Mouse (Mus musculus) adrenal gland, adult (tissue): ENCODE measurements at regions not wholly inside any gene's neighbourhood (a gene's known extent, or its start where the extent isn't known, plus 50 kb on each side); places are given as distances from the start of the nearest gene placed in this dataset.

Source experiments
- DNase-seq, 2 experiments: peaks; one replicate each; pipeline ENCODE4 v3.0.0; 2022 to 2023; ENCODE audit warnings: low spot score in 1 of 2; ENCODE audit not compliant: inconsistent age in 2 of 2

DNA sequence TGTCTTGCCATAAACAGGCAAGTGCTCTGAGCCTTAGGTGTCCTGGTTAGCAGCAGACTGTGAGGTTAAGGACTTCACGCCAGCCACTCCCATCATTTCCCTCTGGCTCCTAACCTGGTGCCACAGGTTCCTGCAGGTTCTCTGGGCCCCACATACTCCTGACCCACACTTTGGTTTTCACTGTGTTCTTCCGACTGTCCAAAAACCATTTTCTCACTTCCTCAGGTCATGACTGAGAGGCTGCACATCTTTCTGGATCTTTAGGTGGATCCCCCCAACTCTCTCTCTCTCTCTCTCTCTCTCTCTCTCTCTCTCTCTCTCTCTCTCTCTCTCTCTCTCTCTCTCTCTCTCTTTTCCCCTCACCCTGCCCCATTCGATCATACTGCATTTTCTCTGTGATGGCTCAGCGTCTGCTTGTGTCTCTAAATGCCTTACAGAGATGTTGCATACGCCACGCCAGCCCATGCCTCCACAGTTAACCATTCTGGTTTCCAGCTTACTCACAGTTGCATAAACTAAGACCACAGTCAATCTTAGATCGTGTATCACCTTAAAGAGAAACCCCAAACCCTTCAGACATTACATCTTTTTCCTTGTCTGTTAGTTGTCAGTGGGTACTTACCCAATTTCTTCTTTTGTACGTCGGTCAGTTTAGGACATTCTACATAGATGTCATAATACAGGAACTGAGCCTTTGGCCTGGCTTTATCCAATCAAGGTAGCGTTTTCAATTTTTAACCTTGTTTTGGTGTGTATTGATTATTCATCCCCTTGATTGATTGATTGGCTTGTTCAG, 112.0 kb upstream of the Zfp217 start:
- no peak for DNase-seq

DNA sequence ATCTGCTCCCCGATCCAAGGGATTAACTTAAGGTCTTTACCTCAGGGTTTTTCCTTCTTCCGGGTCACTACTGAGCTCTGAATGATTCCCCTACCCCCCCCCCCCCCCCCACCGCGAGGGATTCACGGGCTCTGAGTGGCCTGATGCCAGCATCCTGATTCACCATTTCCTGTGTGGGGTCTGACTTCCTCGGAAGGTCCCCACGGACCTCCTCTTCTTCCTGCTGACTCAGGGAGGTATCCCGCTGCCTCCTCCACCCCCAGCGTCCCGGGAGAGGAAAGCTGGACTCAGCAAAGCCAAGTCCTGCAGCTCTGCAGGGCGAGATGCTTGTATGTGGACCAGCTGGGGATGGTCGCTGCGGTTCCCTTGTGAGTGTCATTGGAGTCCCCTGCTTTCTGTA, 110.5 kb upstream of the Zfp217 start:
- DNase-seq, result peak in 1 of 2 experiments; percentile 48

DNA sequence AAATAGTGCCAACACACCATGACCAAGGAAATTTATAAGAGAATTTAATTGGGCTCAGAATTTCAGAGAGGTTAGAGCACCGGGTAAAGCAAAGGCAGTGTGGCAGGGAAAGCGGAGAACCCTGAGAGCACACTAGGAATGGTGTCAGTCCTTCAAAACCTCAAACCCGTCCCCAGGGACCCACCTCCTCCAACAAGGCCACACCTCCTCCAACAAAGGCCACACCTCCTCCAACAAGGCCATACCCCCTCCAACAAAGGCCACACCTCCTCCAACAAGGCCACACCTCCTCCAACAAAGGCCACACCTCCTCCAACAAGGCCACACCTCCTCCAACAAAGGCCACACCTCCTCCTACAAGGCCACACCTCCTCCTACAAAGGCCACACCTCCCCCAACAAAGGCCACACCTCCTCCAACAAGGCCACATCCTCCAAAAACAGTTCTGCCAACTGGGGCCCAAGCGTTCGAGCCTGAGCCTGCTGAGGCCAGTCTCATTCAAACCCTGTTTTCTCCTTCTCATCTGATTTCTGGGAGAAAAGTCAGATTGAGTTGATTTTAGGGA, 109.8 kb upstream of the Zfp217 start:
- DNase-seq, result no peak

DNA sequence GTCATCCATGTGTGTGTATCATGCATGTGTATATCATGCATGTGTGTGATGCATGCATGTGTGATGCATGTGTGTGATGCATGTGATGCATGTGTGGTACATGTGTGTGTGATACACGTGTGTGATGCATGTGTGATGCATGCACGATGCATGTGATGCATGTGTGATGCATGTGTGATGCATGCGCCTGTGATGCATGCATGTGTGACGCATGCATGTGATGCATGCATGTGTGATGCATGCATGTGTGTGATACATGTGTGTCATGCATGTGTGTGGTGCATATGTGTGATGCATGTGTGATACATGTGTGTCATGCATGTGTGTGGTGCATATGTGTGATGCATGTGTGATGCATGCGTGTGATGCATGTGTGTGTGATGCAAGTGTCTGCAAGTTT, 108.1 kb upstream of the Zfp217 start:
- no peak for DNase-seq

DNA sequence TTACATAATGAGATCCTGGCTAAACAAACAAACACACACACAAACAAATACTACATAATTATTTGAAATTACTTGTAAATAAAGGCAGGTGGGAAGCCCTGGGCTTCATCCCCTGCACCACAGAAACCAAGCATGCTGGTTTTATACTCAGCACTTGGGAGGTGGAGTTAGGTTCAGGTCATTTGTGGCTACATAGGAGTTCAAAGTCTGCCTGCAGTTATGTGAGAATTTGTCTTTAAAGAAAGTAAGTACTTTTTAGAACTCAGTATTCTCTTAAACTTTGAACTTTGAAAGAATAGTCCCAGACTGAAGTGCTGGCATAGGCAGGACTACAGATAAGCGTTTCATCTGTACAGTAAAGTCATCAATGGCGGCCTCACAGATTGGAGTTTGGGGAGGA, 107.6 kb upstream of the Zfp217 start:
- no peak for DNase-seq

DNA sequence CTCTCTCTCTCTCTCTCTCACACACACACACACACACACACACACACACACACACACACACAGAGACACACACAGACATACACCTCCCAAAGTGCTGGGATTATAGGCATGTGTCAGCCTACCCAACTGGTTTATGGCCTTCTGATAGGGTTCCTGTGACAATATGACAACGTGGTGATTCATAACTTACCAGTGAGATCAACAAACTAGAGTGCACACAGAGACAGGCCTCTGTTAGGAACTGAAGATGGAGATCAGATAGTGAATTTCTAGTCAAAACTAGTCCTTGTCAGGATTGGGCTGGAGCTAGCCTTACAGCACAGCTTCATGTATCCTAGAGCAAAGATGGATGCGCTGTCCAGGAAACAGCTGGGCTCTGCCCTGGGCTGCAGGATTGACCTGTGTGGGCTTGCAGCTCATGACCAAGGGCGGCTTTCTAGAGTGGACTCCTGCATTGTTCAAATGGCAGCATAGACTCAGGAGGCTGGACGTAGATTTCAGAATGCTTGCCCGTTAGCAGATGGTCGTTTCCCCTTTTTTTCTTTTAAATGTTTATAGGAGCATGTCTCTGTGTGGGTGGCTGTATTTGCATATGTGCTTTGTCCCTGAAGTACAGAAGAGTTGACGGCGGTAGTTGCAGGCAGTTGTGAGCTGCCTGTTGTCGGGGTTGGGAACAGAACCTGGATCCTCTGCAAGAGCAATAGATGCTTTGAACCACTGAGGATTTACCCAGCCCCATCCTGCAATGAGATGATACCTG, 106.0 kb upstream of the Zfp217 start:
- DNase-seq, result peak in 1 of 2 experiments; percentile 44

DNA sequence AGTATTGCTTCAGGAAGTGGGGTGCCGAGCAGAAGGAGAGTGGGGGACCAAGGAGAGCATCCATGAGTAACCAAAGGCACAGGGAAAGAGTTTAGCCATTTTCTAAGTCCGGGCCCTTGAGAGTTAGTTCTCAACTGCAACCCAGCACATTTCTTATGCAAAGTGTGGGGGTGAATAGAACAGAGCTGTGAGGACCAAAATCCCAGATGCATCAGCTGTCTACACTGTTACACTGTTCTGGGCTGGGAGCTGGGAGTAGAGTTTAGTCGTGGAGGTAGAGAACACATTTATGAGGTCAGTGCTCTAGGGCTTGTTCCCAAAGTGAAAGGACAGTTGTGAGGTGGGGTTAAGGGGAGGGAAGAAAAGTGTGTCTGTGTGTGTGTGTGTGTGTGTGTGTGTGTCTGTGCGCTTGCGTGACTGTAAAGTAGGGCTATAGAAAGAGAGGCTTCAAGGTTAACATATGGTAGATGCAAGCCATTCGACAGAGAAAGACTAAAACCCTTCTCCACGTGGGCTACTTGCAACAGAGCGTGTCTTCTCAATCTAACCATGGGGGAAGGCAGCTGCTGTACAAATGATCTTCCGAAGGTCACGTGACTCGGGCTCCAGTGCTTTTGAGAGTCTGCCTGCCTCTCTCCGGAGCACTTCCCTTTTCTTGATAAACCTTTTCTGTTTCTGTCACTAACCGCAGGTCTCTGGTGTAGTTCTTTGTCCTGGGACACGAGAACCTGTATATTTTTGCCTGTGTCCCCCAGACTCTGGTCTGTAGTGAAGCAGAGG, 104.5 kb upstream of the Zfp217 start:
- peak in 1 of 2 experiments; percentile 58 for DNase-seq

DNA sequence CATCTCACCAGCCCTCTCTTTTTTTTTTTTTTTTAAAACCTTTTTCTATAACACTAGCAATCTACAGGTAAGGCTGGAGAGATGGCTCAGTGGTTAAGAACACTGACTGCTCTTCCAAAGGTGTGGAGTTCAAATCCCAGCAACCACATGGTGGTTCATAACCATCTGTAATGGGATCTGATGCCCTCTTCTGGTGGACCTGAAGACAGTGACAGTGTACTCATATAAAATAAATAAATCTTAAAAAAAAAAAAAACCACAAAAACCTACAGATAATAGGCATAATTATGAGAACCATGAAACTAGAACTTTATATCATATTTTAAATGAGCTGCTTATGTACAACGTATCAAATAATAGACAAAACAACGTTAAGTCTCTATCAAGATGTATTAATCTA, 102.8 kb upstream of the Zfp217 start:
- DNase-seq, result no peak

DNA sequence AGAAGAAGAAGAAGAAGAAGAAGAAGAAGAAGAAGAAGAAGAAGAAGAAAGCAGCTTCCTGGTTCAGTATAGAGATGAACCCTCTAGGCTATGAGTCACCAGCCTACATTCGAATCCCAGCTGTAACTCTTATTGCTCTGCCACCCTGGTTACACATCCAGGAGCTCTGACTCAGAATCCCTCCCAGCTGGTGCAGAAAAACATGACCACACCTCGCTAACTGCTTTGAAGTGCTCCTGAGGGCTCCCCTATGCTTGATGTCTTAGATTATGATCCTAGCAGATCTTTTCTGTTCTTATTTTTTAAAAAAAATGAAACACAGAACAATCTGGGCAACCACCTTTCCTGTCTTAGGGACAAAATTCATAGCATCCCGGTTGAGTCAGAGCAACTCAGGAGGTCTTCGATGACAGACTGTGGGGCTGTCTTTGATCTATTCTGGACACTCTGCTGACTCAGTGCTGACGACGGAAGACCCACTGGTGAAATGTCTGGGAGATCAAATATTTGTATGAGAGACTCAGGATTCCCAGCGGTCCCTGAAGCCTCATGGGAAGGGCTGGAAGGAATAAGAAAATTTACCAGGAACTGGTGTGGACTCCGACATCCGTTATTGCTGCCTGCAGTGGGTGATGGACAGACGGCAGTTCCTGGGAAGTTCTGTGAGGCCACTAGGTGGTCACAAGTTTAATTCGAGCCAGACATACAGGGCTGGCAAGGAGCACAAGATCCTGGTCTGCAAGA, 100.0 kb upstream of the Zfp217 start:
- peak; percentile 59 to 80 for DNase-seq

DNA sequence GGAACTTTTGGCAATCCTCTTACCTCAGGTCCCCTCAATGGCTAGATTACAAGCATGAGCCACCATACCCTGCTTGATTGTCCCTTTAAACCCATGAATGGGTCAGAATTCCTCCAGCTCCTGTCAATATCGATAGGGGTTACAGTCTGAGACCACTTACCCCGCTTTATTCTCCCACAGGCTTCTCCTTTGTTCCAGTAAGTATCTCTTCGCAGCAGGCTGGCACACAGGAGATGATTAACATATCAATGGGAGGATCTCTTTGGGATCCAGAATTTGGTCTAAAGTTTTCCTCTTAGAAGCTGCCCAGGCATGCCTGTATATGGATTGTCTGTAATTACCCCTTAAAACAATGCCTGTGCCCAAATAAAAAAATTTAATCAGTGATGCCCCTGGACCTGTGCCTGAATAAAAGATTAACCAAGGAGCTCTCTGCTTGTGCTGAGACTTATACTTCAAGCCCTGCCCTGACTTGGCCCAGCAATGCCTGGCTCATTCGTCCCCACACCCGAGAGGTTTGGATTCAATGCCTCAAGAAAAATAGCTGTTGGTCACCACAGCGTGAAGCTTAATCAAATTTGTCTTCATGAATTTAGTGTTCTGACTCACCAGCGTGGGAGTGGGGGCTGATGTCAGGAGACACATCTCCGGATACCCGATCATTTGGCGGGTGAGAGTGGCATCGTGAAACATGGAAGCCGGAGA, 97.9 kb upstream of the Zfp217 start:
- DNase-seq, result no peak

DNA sequence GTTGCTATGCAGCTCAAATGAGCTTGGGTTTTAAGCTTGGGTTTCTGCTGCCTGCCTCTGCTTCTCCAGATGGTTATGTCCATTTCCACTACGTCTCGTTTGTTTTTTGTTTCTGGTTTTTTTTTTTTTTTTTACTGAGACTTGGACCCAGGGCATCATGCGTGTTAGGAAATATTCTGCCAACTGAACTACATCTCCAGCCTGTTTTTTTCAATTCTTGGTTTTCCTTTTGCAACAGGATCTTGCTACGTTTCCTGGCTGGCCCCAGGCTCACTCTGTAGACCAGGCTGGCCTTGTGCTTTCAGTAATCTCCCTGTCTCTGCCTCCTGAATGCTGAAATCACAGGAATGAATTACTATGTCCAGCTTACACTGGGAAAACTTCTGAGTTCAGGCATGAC, 96.2 kb upstream of the Zfp217 start:
- DNase-seq, result no peak

DNA sequence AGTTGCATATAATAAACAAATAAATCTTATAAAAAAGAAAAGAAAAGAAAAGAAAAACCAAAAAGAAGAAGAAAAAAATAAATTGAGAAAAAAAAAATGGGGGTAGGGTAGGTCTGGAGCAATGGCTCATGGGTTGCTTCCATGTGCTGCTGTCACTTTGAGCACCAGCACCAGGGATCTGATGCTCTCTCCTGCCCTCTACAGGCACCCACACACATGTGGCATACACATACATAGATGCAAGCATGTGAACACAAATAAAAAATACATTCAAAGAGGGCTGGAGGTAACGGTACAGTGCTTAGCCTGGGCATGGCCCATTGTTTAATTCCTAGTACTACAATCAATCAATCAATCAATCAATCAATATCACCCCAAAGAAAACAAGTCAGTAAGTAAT, 90.1 kb upstream of the Zfp217 start:
- DNase-seq, result peak in 1 of 2 experiments; percentile 41

DNA sequence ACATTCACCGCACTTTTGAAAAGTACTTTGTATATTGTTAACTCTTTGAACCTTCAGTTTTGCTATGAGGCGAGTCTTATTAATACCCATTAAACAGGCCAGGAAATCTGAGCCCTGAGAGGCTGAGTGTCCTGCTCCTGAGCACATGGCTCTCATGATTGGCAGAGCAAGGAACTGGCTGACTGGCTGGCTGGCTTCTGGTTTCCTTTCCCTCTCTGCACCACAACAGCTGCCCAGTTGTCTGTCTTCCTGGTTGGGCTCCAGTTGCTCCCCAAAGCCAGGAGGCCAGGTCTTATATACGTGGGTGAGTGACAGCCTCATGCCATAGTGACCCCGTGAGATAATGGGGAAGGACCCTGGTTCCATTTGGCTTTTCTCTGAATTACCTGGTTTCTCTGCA, 85.5 kb upstream of the Zfp217 start:
- DNase-seq, result no peak

DNA sequence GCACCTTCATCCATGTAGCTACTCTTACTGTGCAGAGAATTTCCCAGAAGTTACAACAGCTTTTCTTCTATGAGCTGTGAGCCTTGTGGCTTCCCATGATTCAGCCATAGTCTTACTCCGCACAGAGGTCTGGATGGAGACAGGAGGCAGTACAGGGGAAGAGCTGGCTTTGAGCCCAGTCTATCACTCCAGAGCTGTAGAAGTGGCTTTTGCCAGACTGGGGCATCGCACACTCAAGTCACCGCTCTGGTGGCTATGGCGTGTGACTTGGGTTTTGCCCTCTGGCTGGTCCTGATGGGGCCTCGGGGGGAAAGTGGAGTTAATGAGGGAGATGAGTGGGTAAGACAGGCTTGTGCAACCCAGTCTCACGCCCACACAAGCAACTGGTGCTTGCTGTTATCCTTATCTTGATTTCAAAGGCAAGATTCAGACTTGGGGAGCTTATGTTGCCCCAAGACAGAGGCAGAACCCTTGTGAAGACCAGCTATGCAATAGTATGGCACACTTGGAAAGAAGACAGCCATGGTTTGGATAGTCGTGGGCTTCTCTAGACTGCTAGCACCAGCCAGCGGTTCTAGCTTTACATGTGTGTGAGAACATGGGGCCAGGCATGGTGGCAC, 81.7 kb upstream of the Zfp217 start:
- no peak for DNase-seq

DNA sequence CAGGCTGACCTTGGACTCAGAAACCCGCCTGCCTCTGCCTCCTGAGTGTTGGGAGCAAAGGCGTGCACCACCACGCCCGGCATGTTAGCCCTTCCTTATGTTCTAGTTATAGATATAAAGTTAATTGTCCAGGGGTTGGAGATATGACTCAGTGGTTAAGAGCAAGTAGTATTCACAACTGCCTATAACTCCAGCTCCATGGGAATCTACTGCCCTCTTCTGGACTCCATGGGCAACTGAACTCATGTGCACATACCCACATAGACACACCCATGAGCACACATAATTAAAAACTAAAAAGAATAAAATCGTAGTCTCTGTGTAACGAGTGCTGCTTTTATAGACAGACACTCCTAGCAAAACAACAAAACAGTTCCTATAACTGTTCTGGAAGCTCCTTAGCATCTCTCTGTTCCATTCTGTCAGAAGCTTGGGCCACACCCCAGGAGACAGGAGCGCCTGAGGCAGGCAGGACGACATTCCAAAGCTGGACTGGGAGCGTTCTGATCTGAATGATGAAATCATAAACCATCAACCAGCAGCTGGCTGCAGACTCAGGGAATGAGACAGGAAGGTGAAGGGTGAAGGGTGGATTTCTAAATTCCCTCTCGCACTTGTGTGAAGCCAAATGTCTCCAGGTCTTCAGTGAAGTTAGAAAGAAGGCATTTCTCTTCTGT, 80.6 kb upstream of the Zfp217 start:
- DNase-seq, result no peak

DNA sequence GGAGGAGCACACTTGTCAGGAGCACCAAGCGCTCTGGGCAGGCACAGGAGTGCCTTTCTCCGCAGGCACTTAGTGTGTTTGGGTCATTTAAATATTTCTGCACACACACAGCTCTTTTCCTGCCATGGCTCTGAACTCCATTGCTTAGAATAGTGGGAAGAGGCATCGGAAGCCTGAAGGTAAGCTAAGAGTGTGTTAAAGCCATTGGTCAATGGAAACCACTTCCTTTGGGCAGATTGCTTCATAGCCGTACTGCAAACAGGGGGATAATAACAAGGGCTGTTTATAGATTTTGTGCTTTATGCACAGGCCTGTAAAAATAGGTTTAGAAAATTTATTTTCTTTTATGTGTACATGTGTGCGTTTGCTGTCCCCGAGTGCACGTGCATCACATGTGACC, 76.0 kb upstream of the Zfp217 start:
- no peak for DNase-seq

DNA sequence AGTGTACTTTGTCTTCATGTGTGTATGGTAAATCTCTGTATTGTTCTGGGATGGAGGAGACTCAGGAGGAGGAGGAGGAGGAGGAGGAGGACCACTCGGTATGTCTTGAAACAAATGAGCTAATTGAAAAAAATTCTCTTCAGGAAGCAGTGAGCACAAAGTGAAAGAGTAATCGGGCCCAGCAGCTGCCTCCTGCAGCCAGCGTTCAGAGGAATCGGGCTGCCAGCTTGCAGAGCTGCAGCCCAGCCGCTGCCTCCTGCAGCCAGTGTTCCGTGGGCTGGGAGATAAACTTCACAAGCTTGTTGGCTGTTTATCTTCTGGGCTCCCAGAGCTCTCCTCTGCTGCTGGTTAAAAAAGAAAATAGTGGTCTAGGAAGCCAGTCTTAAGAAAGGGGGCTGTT, 74.9 kb upstream of the Zfp217 start:
- peak in 1 of 2 experiments; percentile 50 for DNase-seq

DNA sequence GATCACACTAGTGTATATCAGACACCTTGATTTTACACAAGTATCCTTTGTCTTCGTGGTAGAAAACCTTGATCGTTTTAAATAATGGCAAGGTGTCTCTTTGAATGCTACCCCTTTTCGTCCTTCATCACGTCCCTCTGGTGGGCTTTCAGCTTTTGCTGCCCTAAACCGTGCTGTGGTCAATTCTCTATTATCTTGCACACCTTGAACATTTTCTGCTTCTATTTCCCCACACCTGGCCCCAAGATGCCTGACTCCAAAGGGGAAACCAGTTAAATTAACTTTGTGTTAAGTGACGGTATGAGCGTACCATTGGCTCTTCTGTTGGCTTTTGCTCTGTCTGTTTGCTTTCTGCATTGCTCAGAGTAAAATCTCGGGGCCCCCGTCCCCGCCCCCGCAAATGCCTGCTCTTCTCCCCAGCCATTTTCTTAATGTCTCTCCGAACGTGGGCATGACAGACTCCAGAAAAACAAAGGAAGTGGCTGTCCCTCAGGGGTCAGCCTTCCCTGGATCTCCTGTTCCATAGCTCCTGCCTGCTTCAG, 74.2 kb upstream of the Zfp217 start:
- DNase-seq, result no peak

DNA sequence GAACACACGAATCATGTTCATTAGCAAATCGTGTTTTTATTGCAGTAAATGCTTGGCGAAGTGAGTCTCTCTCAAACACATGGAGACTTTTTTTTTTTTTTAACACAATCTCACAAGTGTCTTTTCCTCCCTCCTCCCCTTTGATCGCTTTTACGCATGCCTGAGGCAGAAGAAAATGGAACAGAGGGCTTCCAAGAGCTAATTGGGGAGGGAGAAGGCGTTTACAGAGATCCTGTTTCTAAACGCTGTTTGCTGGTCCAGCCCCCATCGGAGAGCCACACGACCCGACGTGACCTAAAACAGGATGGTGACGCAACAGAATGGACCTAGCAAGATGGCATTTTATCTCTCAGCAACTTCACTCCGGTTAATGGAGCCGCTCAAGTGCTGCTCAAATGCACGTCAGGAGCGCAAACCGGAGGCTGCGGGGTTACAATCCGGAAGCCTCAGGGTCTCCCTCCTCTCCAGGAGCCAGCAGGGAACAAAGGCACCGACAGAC, 73.0 kb upstream of the Zfp217 start:
- peak; percentile 68 to 89 for DNase-seq
